ENCODE assay signal across 18 mouse cellular contexts in the genomic region with DNA sequence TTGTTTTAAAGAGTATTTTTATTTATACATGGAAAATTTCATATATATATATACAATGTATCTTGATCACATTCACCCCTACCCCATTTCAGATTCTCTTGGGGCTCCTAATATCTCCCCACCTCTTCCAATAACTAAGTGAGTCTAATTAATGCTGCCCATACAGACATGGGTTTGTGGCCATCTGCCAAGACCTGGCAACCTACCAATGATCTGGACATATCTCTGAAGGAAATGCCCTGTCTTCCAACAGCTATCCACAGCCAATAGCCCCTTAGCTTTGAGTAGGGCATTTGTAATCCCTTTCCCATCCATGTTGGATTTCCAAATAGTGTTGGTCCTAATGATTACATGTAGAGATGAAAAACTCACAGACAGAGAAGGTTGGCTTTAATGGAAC.
DNase-seq lines count a peak whose midpoint lies in the region; ATAC-seq and TF ChIP-seq lines count a peak whose summit lies in the region.
"Had no signal": no experiment of that assay in that cellular context is flagged by ENCODE, and none has a peak within 500 bp of the region (broad histone marks: within the 10 kb centered on the region; RNA-seq: fewer than 3 reads in every experiment).

No protein-coding gene starts in this region.

- H3K27ac ChIP-seq in midbrain, postnatal 0 days (ENCODE audit: low read depth, low read length): no peak overlapping the region
- no peak overlapping the region for H3K27ac ChIP-seq in midbrain, embryonic 16.5 days (ENCODE audit: low read length)
- H3K27ac ChIP-seq in forebrain, embryonic 11.5 days (ENCODE audit: low read depth, low read length): no peak overlapping the region
- H3K27ac ChIP-seq: embryonic facial prominence, embryonic 10.5 days had no signal

- no peaks in the 10 kb centered on the region for H3K9me3 ChIP-seq in midbrain, postnatal 0 days (ENCODE audit: low read length)
- no peaks in the 10 kb centered on the region for H3K9me3 ChIP-seq in midbrain, embryonic 16.5 days (replicated peaks; ENCODE audit: control insufficient read depth, low read length, poor library complexity, severe bottlenecking)
- no peaks in the 10 kb centered on the region for H3K9me3 ChIP-seq in forebrain, embryonic 11.5 days (ENCODE audit: control insufficient read depth, low read length)
- H3K9me3 ChIP-seq: embryonic facial prominence, embryonic 10.5 days; heart, embryonic 12.5 days had no signal

- no peak overlapping the region for H3K9ac ChIP-seq in midbrain, postnatal 0 days (replicated peaks; ENCODE audit: low read length, poor library complexity, severe bottlenecking)
- H3K9ac ChIP-seq in midbrain, embryonic 16.5 days (ENCODE audit: low read depth, low read length): no peak overlapping the region
- no peak overlapping the region for H3K9ac ChIP-seq in forebrain, embryonic 11.5 days (ENCODE audit: low read length)
- H3K9ac ChIP-seq: heart, embryonic 12.5 days; liver, postnatal 0 days had no signal

- peak; percentile 13 for DNase-seq in heart, postnatal 4 days
- no peak for DNase-seq in heart, adult 9 months (ENCODE audit: low spot score in 2 of 2)
- peak; percentile 60 for DNase-seq in midbrain, postnatal 0 days (ENCODE audit: low spot score)
- DNase-seq in cerebellum, adult 18-20 months: peak; percentile 24 to 27
- peak; percentile 58 to 77 for DNase-seq in cerebellum, postnatal 25 days
- DNase-seq in forebrain, embryonic 11.5 days (ENCODE audit: low spot score): no peak
- DNase-seq: B cell, adult 2 months; kidney, adult 11 months; liver; liver, postnatal 0 days; lung, postnatal 36 days; thymus, postnatal 4 days had no signal

- ATAC-seq in midbrain, postnatal 0 days (ENCODE audit: low FRiP score): no peak
- ATAC-seq in midbrain, embryonic 16.5 days: no peak
- ATAC-seq in forebrain, embryonic 11.5 days (replicated peaks; ENCODE audit: low FRiP score): no peak
- ATAC-seq: forebrain, embryonic 14.5 days; hindbrain, embryonic 16.5 days; liver, postnatal 0 days had no signal

- H3K4me2 ChIP-seq in midbrain, postnatal 0 days (ENCODE audit: low read depth, low read length, poor library complexity, severe bottlenecking): no peak overlapping the region
- H3K4me2 ChIP-seq in midbrain, embryonic 16.5 days (ENCODE audit: low read length): no peak overlapping the region
- H3K4me2 ChIP-seq in forebrain, embryonic 11.5 days (ENCODE audit: low read depth, low read length, severe bottlenecking): no peak overlapping the region
- H3K4me2 ChIP-seq: heart, embryonic 12.5 days; midbrain, embryonic 11.5 days had no signal

- no peaks in the 10 kb centered on the region for H3K27me3 ChIP-seq in midbrain, postnatal 0 days (ENCODE audit: insufficient read depth, low read length)
- no peaks in the 10 kb centered on the region for H3K27me3 ChIP-seq in midbrain, embryonic 16.5 days (ENCODE audit: control insufficient read depth, insufficient read depth, low read depth, low read length)
- H3K27me3 ChIP-seq in forebrain, embryonic 11.5 days (ENCODE audit: control insufficient read depth, insufficient read depth, low read length): no peaks in the 10 kb centered on the region
- H3K27me3 ChIP-seq: heart, embryonic 12.5 days had no signal

- H3K4me1 ChIP-seq in midbrain, postnatal 0 days (ENCODE audit: insufficient read depth, low read length): no peaks in the 10 kb centered on the region
- no peaks in the 10 kb centered on the region for H3K4me1 ChIP-seq in midbrain, embryonic 16.5 days (ENCODE audit: control insufficient read depth, insufficient read depth, low read length)
- H3K4me1 ChIP-seq in forebrain, embryonic 11.5 days (replicated peaks; ENCODE audit: control insufficient read depth, insufficient read depth, low read length): no peaks in the 10 kb centered on the region
- H3K4me1 ChIP-seq: embryonic facial prominence, embryonic 10.5 days had no signal

- no peaks in the 10 kb centered on the region for H3K36me3 ChIP-seq in midbrain, postnatal 0 days (ENCODE audit: insufficient read depth, low read length)
- no peaks in the 10 kb centered on the region for H3K36me3 ChIP-seq in midbrain, embryonic 16.5 days (ENCODE audit: control insufficient read depth, insufficient read depth, low read length)
- no peaks in the 10 kb centered on the region for H3K36me3 ChIP-seq in forebrain, embryonic 11.5 days (ENCODE audit: control insufficient read depth, insufficient read depth, low read length)
- H3K36me3 ChIP-seq: embryonic facial prominence, embryonic 10.5 days; heart, embryonic 12.5 days had no signal

- H3K4me3 ChIP-seq in midbrain, postnatal 0 days (ENCODE audit: low read depth, low read length): no peak overlapping the region
- H3K4me3 ChIP-seq in midbrain, embryonic 16.5 days (ENCODE audit: low read depth, low read length): no peak overlapping the region
- H3K4me3 ChIP-seq in forebrain, embryonic 11.5 days (ENCODE audit: low read depth, low read length): no peak overlapping the region
- H3K4me3 ChIP-seq: embryonic facial prominence, embryonic 10.5 days; heart, embryonic 12.5 days had no signal

- TF ChIP-seq CTCF in midbrain, postnatal 0 days (IDR thresholded peaks at IDR 0.05): no peak

Comparison
In these comparisons a context has a peak if more than half of its experiments do, and no peak if none do; other contexts are left out.
1. DNase-seq: peak in heart, postnatal 4 days (single experiment), midbrain, postnatal 0 days (single experiment), cerebellum, adult 18-20 months (2 of 2) and cerebellum, postnatal 25 days (2 of 2); none in heart, adult 9 months (0 of 2) and forebrain, embryonic 11.5 days (single experiment).